Mouse (Mus musculus) liver, postnatal 0 days (tissue): ENCODE data around the gene Ube3b.

Source experiments
- CTCF ChIP-seq: sonication (generic); IDR thresholded peaks from 2 replicates; pipeline ENCODE4 v1.5.1; 2016; ENCODE audit warnings: antibody characterized with exemption, low read depth
- EP300 ChIP-seq: IDR thresholded peaks from 2 replicates; pipeline ENCODE4 v1.6.1; 2016; ENCODE audit warnings: antibody characterized with exemption, low read depth, mild to moderate bottlenecking

- TF ChIP-seq CTCF, result no peak
- TF ChIP-seq EP300, result no peak
Measured at GRCm38 (mm10) chr5:114393169-114393568, 12.8 kb downstream of the Ube3b start.
